Mouse (Mus musculus): ENCODE measurements around the gene E2f6.

DNA sequence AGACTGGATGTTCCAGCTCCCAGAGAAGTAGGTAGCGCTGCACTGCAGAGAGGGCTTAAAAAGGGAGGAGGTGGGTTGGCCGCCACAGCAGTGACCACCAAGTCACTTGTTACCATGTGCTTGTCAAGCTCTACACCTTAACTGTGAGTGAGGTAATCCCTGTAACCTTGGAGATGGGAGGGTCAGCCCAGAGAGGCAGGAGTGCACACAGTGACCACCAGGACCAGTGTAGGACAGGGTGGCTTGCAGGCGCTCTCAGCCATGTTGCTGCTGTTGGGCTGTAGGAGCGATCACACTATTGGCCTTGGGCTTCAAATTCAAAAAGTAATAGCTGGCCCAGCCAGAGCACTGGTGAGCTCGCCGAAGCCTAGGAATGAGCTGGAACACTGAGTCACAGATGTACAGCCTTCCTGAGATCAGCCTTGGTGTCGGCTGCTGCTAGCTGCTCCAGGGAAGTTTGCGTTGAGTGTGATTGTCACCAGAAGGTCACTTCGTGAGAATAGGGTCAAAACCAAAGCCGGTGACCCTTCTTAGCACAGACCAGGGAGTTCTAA is 11.5 kb downstream of the E2f6 start:
- TF ChIP-seq CTCF (IDR thresholded peaks at IDR 0.05) (no peak), EP300 (IDR thresholded peaks at IDR 0.05; ENCODE audit: insufficient read depth, low read depth, low read length) (no peak), POLR2A (IDR thresholded peaks at IDR 0.05; ENCODE audit: insufficient read depth, low read depth, low read length) (no peak)

Measured in heart, adult 2 months (tissue).